Mouse (Mus musculus): ENCODE measurements around the gene Rsf1.
A peak's percentile ranks its signal among the peaks of the same experiment; 100 is the strongest.

Rsf1 gene

GRCm38 (mm10) chr7:97645060-97645459 lies 65.4 kb downstream of the Rsf1 start:
- no peak for DNase-seq

GRCm38 (mm10) chr7:97647656-97648055 lies 68.0 kb downstream of the Rsf1 start:
- no peak for DNase-seq

- DNase-seq: no peak
These were observed 71.0 kb downstream of the Rsf1 start for GRCm38 (mm10) chr7:97650729-97651128.

GRCm38 (mm10) chr7:97656144-97656543 lies 76.5 kb downstream of the Rsf1 start:
- no peak for DNase-seq

GRCm38 (mm10) chr7:97661634-97662033 lies 81.9 kb downstream of the Rsf1 start:
- no peak for DNase-seq

GRCm38 (mm10) chr7:97679239-97679638 lies 99.5 kb downstream of the Rsf1 start:
- no peak for DNase-seq

- DNase-seq: no peak
These were observed 108.1 kb downstream of the Rsf1 start for GRCm38 (mm10) chr7:97687831-97688230.

- no peak for DNase-seq
These were observed 115.8 kb downstream of the Rsf1 start for GRCm38 (mm10) chr7:97695441-97695840.

- DNase-seq: no peak
These were observed 116.4 kb downstream of the Rsf1 start for GRCm38 (mm10) chr7:97696133-97696505.

GRCm38 (mm10) chr7:97696506-97697254 lies 117.0 kb downstream of the Rsf1 start, which contains the start of gene Clns1a:
Clns1a (plus strand) TSS chr7:97696634.
- peak; percentile 91 for DNase-seq

GRCm38 (mm10) chr7:97700173-97700572 lies 120.5 kb downstream of the Rsf1 start:
- no peak for DNase-seq

- no peak for DNase-seq
These were observed 121.4 kb downstream of the Rsf1 start for GRCm38 (mm10) chr7:97701106-97701505.

GRCm38 (mm10) chr7:97707123-97707522 lies 127.4 kb downstream of the Rsf1 start:
- peak; percentile 31 for DNase-seq

- DNase-seq: no peak
These were observed 128.1 kb downstream of the Rsf1 start for GRCm38 (mm10) chr7:97707809-97708208.

GRCm38 (mm10) chr7:97709204-97709603 lies 129.5 kb downstream of the Rsf1 start:
- DNase-seq: no peak

- DNase-seq: no peak
These were observed 135.0 kb downstream of the Rsf1 start for GRCm38 (mm10) chr7:97714651-97715050.

GRCm38 (mm10) chr7:97717326-97717725 lies 137.6 kb downstream of the Rsf1 start:
- no peak for DNase-seq

- no peak for DNase-seq
These were observed 139.4 kb downstream of the Rsf1 start for GRCm38 (mm10) chr7:97719078-97719477.

- no peak for DNase-seq
These were observed 140.4 kb downstream of the Rsf1 start for GRCm38 (mm10) chr7:97720109-97720508.

- no peak for DNase-seq
These were observed 142.7 kb downstream of the Rsf1 start for GRCm38 (mm10) chr7:97722278-97722918.

GRCm38 (mm10) chr7:97723646-97724538 lies 144.2 kb downstream of the Rsf1 start:
- DNase-seq: no peak

GRCm38 (mm10) chr7:97725401-97725800 lies 145.7 kb downstream of the Rsf1 start:
- DNase-seq: no peak

- DNase-seq: no peak
These were observed 146.4 kb downstream of the Rsf1 start for GRCm38 (mm10) chr7:97726080-97726479.
